Mouse (Mus musculus) stomach, postnatal 0 days (tissue): Measurements from ENCODE around the gene Babam2. TPM values are rescaled to one million over a fixed set of nuclear protein-coding genes. Genes with fewer than 3 reads are reported as not detected.

Experiments used
- ATAC-seq: fragments of 200-750 bp; cut with Nextera tagmentation; 2 replicates; pipeline ENCODE4 v1.8.0; 2017; ENCODE audit not compliant: low FRiP score, low TSS enrichment
- DNase-seq: peaks from one replicate; pipeline ENCODE4 v3.0.0-alpha.2; 2016; ENCODE audit warnings: low spot score
- H3K27ac ChIP-seq: fragments of 300-500 bp; sonication (generic); replicated peaks from 2 replicates; pipeline ENCODE4 v1.5.1; 2014; ENCODE audit warnings: mild to moderate bottlenecking, control low read depth
- H3K27me3 ChIP-seq: fragments of 300-500 bp; sonication (generic); 2 replicates; pipeline ENCODE4 v1.6.1; 2014; ENCODE audit warnings: low read length; ENCODE audit not compliant: control insufficient read depth, insufficient read depth
- H3K36me3 ChIP-seq: fragments of 300-500 bp; sonication (generic); 2 replicates; pipeline ENCODE4 v1.6.1; 2014; ENCODE audit warnings: low read length, mixed read lengths; ENCODE audit not compliant: control insufficient read depth, insufficient read depth
- H3K4me1 ChIP-seq: fragments of 300-500 bp; sonication (generic); replicated peaks from 2 replicates; pipeline ENCODE4 v1.6.1; 2014; ENCODE audit warnings: antibody characterized with exemption; ENCODE audit not compliant: control insufficient read depth, insufficient read depth
- H3K4me2 ChIP-seq: fragments of 300-500 bp; sonication (generic); replicated peaks from 2 replicates; pipeline ENCODE4 v1.6.1; 2014; ENCODE audit warnings: low read depth, mild to moderate bottlenecking, control low read depth, moderate library complexity
- H3K4me3 ChIP-seq: fragments of 300-500 bp; sonication (generic); 2 replicates; pipeline ENCODE4 v1.5.1; 2014; ENCODE audit warnings: low read depth, low read length, control low read depth
- H3K9ac ChIP-seq: fragments of 300-500 bp; sonication (generic); 2 replicates; pipeline ENCODE4 v1.6.1; 2014; ENCODE audit warnings: mild to moderate bottlenecking, low read length, control low read depth, mixed read lengths
- H3K9me3 ChIP-seq: fragments of 300-500 bp; sonication (generic); 2 replicates; pipeline ENCODE4 v1.6.1; 2016; ENCODE audit warnings: low read length; ENCODE audit not compliant: control insufficient read depth
- CTCF ChIP-seq: IDR thresholded peaks from 2 replicates; pipeline ENCODE4 v1.5.1; 2016; ENCODE audit warnings: antibody characterized with exemption, low read depth, mild to moderate bottlenecking, moderate library complexity
- EP300 ChIP-seq: optimal IDR thresholded peaks from 2 replicates; pipeline ENCODE3; 2016; ENCODE audit warnings: antibody characterized with exemption
- WGBS: fragments of 180-500 bp; shearing (Covaris S2); extraction: QIAGEN DNeasy Blood & Tissue Kit; methylation state at CpG from one replicate; pipeline ENCODE4 v1.1.7; 2014; 5-methylcytosine and 5-hydroxymethylcytosine counted together
- polyA plus RNA-seq: library from polyadenylated mRNA; unstranded; fragments of >200 nt; fragmentation: Nextera tagmentation; extraction: Ambion mirVana; gene quantifications from 2 replicates; pipeline ENCODE4 v1.2.1, GENCODE M21; 2015

Babam2 gene
- polyA plus RNA-seq, 1 experiment from 2014 or later: 44.9 TPM

GRCm38 (mm10) chr5:31808271-31808670 is 110.8 kb downstream of the Babam2 start:
- H3K27me3 ChIP-seq: no peaks in the 10 kb centered on the region
- WGBS: 55% methylated on average over 2 of the region's 2 CpGs
- H3K9ac ChIP-seq: no peak overlapping the region
- no peak overlapping the region for H3K4me2 ChIP-seq
- H3K4me3 ChIP-seq: no peak overlapping the region
- H3K36me3 ChIP-seq: no peaks in the 10 kb centered on the region
- H3K27ac ChIP-seq: no peak overlapping the region
- no peak for DNase-seq
- no peaks in the 10 kb centered on the region for H3K4me1 ChIP-seq
- TF ChIP-seq EP300 (no peak), CTCF (no peak)
- no peaks in the 10 kb centered on the region for H3K9me3 ChIP-seq
- ATAC-seq: no peak

- Histone ChIP-seq H3K4me3 (no peak overlapping the region), H3K9me3 (no peaks in the 10 kb centered on the region), H3K27me3 (no peaks in the 10 kb centered on the region), H3K27ac (peak overlapping the region; percentile 70), H3K4me1 (no peaks in the 10 kb centered on the region), H3K4me2 (peak overlapping the region; percentile 20; the same call in 1 of the 2 replicates), H3K36me3 (no peaks in the 10 kb centered on the region), H3K9ac (no peak overlapping the region)
- 29% methylated on average over 12 of the region's 12 CpGs for WGBS
- peak; percentile 88 for DNase-seq
- peak; percentile 83 for ATAC-seq
- TF ChIP-seq EP300 (no peak), CTCF (no peak)
These were observed 113.5 kb downstream of the Babam2 start for GRCm38 (mm10) chr5:31810796-31811662.

GRCm38 (mm10) chr5:31811663-31812001 is 114.1 kb downstream of the Babam2 start:
- 90% methylated on average over 1 of the region's 1 CpGs for WGBS
- H3K9me3 ChIP-seq: no peaks in the 10 kb centered on the region
- TF ChIP-seq CTCF: no peak
- no peak for TF ChIP-seq EP300

GRCm38 (mm10) chr5:31813156-31813675 is 115.7 kb downstream of the Babam2 start:
- no peaks in the 10 kb centered on the region for H3K4me1 ChIP-seq
- no peak for TF ChIP-seq CTCF
- TF ChIP-seq EP300: no peak
- H3K4me2 ChIP-seq: no peak overlapping the region
- H3K9ac ChIP-seq: no peak overlapping the region
- no peaks in the 10 kb centered on the region for H3K27me3 ChIP-seq
- WGBS: 78% methylated on average over 6 of the region's 6 CpGs
- no peak overlapping the region for H3K27ac ChIP-seq
- DNase-seq (no peak), ATAC-seq (no peak)
- H3K36me3 ChIP-seq: no peaks in the 10 kb centered on the region
- no peak overlapping the region for H3K4me3 ChIP-seq
- H3K9me3 ChIP-seq: no peaks in the 10 kb centered on the region

More at GRCm38 (mm10) chr5:31811663-31812001, 114.1 kb downstream of the Babam2 start:
- Histone ChIP-seq H3K4me1 (no peaks in the 10 kb centered on the region), H3K9ac (no peak overlapping the region), H3K4me2 (no peak overlapping the region), H3K27ac (no peak overlapping the region), H3K36me3 (no peaks in the 10 kb centered on the region), H3K27me3 (no peaks in the 10 kb centered on the region), H3K4me3 (no peak overlapping the region)
- ATAC-seq (no peak), DNase-seq (no peak)

GRCm38 (mm10) chr5:31814068-31814467 is 116.6 kb downstream of the Babam2 start:
- H3K4me2 ChIP-seq: no peak overlapping the region
- ATAC-seq: no peak
- no peaks in the 10 kb centered on the region for H3K27me3 ChIP-seq
- no peaks in the 10 kb centered on the region for H3K36me3 ChIP-seq
- no peak overlapping the region for H3K27ac ChIP-seq
- no peak overlapping the region for H3K9ac ChIP-seq
- H3K4me1 ChIP-seq: no peaks in the 10 kb centered on the region
- TF ChIP-seq EP300: no peak
- no peak for TF ChIP-seq CTCF
- no peaks in the 10 kb centered on the region for H3K9me3 ChIP-seq
- H3K4me3 ChIP-seq: no peak overlapping the region
- WGBS: 82% methylated on average over 4 of the region's 4 CpGs
- DNase-seq: no peak

- no peak for TF ChIP-seq EP300
- TF ChIP-seq CTCF: no peak
- 69% methylated on average over 7 of the region's 7 CpGs for WGBS
- H3K9me3 ChIP-seq: no peaks in the 10 kb centered on the region
- no peak overlapping the region for H3K4me2 ChIP-seq
- H3K27ac ChIP-seq: no peak overlapping the region
- no peaks in the 10 kb centered on the region for H3K27me3 ChIP-seq
- no peak overlapping the region for H3K9ac ChIP-seq
- no peaks in the 10 kb centered on the region for H3K4me1 ChIP-seq
- no peak overlapping the region for H3K4me3 ChIP-seq
- DNase-seq (peak; percentile 39), ATAC-seq (no peak)
- H3K36me3 ChIP-seq: no peaks in the 10 kb centered on the region
These were observed 117.6 kb downstream of the Babam2 start for GRCm38 (mm10) chr5:31815129-31815528.
